Mouse (Mus musculus) ZHBTc4 (cell line): Measurements from ENCODE around the gene Mael.
A peak's percentile ranks its signal among the peaks of the same experiment; 100 is the strongest.

Experiments used
- DNase-seq: peaks from one replicate; pipeline ENCODE4 v3.0.0-alpha.2; 2011; ENCODE audit warnings: low read depth, low spot score

Mael gene

DNA sequence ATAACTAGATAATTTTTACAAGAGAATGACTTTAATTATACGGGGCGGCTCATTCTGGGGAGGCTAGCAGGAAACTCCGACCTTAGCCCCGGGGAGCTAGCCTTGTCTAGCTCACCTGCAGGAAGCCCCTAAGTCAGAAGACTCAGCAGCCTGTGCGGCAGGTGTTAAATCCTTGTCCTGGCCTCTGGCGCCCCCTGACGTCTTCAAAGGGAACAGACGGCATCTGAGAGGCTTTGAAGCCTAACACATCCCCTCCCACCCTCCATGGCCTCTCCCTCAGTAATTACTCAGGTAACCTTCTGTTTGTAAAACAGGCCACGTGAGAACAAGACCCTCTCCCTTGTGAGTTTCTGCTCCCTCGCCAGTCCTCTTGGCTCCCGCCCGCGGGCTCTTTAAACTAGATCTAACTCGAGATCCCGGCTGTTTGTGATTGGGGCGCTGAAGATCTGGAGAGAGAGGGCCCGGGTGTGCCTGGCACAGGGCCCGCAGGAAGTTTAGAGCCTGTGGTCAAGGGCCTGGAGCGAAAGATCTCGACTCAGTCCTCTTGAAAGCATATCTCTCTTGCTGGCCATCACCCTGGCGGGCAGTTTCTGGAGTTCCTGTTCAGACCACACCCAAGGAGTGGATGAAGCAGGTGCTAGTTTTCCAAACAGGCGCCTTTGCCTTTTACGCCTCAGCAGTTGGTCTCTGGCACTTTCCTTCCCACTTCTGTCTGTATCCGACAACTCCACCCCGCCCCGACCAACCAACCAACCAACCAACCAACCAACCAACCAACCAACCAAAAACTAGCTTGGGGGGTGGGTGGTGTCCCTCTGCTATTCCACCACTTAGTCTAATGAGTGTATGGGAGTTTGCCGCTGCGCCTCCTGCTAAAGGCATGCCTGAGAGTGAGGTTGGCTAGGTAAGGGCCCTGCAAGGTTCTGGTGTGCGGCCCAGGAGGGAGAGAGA is 84.1 kb downstream of the Mael start:
- peak; percentile 94 for DNase-seq

DNA sequence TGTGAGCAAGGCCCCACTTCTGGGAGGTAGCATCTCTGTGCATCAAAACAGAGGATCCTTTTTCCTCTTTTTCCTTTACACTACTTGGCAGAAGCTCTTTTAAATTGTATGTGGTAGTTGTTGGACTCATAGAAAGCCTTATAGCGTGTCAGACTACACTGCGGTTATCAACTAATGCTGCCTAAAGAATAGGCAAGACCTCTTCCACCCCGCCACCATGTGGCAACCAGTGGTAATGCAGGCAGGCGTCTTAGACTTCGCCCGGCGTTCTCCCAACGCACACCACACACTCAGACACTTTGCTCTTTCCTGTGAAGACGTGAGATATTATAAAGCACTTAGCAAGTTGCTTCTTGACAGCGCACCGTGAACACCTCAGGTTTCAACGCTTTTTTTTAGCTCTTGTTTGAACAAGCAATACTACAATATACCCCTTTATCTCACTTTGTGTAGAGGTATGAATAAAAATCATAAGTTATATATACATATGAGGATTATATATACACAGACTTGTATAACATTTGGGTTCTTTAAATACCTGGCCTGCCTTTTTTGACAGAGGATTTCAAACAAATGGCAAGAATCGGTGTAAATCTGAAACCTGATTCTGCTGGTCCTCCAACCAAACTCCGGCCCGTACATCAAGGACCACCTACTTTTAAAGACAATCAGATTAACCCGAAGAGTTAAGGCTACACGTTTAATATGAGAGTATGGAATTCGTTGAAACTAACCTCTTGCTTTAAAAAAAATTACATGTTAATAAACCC is 85.0 kb downstream of the Mael start:
- DNase-seq = peak; percentile 93

DNA sequence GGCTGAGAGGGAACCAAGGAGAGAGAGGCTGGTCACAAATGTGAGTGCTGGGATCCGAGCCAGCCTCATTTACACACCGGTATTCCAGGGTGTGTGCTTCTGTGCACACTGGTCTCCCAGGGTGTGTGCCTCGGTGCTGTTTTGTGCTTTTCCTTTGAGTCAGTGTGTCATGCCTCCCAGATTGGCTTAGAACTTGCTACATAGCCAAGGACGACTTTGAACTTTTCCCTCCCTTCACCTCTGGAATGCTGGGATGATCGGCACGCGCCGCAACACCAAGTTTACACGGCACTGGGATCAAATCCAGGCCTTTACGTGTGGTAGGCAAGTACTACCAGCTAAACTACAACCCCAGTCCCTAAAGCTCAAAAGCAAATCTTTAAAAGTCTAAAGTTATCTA is 86.5 kb downstream of the Mael start:
- DNase-seq = peak; percentile 66

DNA sequence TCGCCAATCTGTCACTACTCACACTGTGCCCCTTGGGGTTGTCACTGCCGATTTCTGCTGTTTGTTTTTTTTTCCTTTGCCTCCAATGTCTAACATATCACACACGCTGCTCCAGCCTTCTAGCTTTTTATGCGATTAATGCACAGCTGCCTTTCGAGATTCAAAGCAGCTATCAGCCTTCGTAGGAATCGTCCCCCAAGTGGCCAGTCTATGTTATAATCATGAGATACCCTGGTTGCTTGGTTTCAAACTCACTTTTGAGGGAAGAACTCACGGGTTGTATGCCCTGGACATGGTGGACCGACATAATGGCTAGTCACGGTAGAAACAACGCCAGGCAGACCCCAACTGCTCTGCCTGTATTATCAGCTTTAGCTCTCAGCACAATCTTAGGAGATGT is 87.2 kb downstream of the Mael start:
- no peak for DNase-seq
